Mouse (Mus musculus) neutrophil, adult 83 days (primary cell): ENCODE measurements around the gene 4931440F15Rik. TPM values are rescaled to one million over a fixed set of nuclear protein-coding genes. Genes with fewer than 3 reads are reported as not detected.

Experiments used
- total RNA-seq, 2 experiments: library from RNA; stranded (reverse); gene quantifications; one replicate each; pipeline ENCODE4 v1.2.4; 2023

4931440F15Rik gene
- total RNA-seq = under 1 TPM; 0.31 to 0.48 TPM

DNA sequence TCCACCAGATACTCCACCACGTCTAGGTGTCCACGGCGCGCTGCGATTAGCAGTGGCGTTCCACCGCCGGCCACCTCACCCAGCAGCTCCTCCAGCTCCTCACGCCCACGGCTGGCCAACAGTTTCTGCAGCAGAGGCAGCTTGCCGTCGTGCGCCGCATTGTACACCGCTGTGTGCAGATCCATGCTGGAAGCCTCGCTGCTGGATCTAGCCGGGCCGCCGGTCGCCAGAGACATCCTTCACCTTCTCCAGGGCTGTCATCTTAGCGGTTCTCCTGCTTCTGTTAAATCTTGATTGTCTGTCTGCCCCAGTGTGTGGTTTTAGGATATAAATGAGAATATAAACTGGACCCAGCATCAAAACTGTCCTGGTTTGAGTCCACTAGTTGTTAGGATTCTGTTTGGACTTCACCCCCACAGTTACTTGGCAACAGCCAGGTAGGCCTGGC, at the start of gene 4931440F15Rik:
Gene 4931440F15Rik (minus strand): TSS at position 398 of the 448 bp plus-strand sequence.

Other genes starting within 250 kb of the 4931440F15Rik start
- gene Rtn4, start 132.7 kb downstream of the 4931440F15Rik start, total RNA-seq = 100 to 1,000 TPM in 1 of 2 experiments, 10 to 100 TPM in 1; 96.8 to 107 TPM
- gene Eml6, start 200.4 kb upstream of the 4931440F15Rik start, total RNA-seq = 1 to 10 TPM; 1.2 to 3.7 TPM